ENCODE assay signal across 20 mouse cellular contexts in the genomic region with DNA sequence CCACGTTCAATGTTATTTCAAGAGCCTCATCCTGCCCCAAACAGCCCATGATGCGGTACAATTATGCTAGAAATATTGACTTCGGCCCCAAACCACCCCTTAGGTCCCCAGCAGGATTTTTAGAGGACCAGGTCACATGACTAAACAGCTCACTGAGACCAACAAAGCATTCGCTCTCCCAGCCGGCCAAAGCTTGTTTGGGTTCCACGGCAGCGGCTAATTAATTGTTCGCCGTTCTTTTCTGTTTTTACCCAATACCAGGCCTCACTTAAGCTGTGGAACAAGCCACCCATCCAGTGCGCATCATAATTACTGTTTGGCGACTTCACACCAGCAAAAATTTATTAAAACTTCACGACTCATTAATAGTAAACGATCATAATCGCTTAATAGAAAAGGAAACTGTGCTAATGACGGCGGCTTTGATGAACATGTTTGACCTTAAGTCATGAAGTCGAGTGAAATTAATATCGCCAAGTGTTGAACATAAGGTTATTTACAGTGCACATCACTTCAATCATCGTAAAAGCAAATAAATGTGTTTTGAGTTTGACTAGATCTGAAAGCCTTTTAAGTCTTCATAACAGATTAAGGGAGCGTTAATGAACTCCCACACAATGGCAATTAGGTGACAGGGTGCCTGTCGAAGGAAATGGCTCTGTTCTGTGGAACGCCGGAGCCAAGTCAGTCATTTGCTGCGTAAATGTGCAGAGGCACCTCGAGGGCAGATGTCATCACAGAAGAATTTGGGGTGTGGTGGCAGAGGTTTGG.
A peak's percentile ranks its signal among the peaks of the same experiment; 100 is the strongest.
DNase-seq lines count a peak whose midpoint lies in the region; ATAC-seq lines count a peak whose summit lies in the region.
"Had no signal": no experiment of that assay in that cellular context is flagged by ENCODE, and none has a peak within 500 bp of the region (broad histone marks: within the 10 kb centered on the region; RNA-seq: fewer than 3 reads in every experiment).

No protein-coding gene starts in this region.

- no peaks in the 10 kb centered on the region for H3K9me3 ChIP-seq in hindbrain, embryonic 13.5 days
- no peaks in the 10 kb centered on the region for H3K9me3 ChIP-seq in hindbrain, embryonic 10.5 days
- no peaks in the 10 kb centered on the region for H3K9me3 ChIP-seq in neural tube, embryonic 13.5 days
- no peaks in the 10 kb centered on the region for H3K9me3 ChIP-seq in neural tube, embryonic 15.5 days (replicated peaks)
- no peaks in the 10 kb centered on the region for H3K9me3 ChIP-seq in heart, embryonic 12.5 days (replicated peaks)
- H3K9me3 ChIP-seq: heart, embryonic 10.5 days; stomach, embryonic 15.5 days had no signal

- peak overlapping the region; percentile 24; the same call in 1 of the 2 replicates for H3K27ac ChIP-seq in hindbrain, embryonic 13.5 days
- H3K27ac ChIP-seq in hindbrain, embryonic 10.5 days: no peak overlapping the region
- H3K27ac ChIP-seq in neural tube, embryonic 13.5 days (replicated peaks): peak overlapping the region; percentile 42
- no peak overlapping the region for H3K27ac ChIP-seq in neural tube, embryonic 15.5 days (replicated peaks)
- no peak overlapping the region for H3K27ac ChIP-seq in heart, embryonic 12.5 days (ENCODE audit: poor library complexity, severe bottlenecking)
- H3K27ac ChIP-seq: heart, embryonic 10.5 days; stomach, embryonic 15.5 days had no signal

- ATAC-seq in hindbrain, embryonic 13.5 days (ENCODE audit: low FRiP score): no peak
- ATAC-seq in neural tube, embryonic 13.5 days (ENCODE audit: low read depth): no peak
- ATAC-seq in neural tube, embryonic 15.5 days (ENCODE audit: low FRiP score): no peak
- no peak for ATAC-seq in heart, embryonic 12.5 days (ENCODE audit: insufficient number of reproducible peaks, low FRiP score)
- ATAC-seq: hindbrain, embryonic 16.5 days had no signal

- no peak for DNase-seq in hindbrain, embryonic 10.5 days (ENCODE audit: low spot score)
- DNase-seq in forelimb bud, embryonic 11.5 days (ENCODE audit: low read depth, low spot score): peak; percentile 54
- DNase-seq in adrenal gland, postnatal 14 days: no peak
- no peak for DNase-seq in natural killer cell, adult 2 months (ENCODE audit: low spot score in 2 of 2)
- DNase-seq: adrenal gland, adult 8-10 months; cerebellum, adult 9-11 months; gastrocnemius, postnatal 36 days; heart, postnatal 14 days; kidney, adult 11 months; kidney, postnatal 14 days; layer of hippocampus, adult 9-11 months; thymus, adult 2 months had no signal

- 0 out of 2 replicates have a peak, but pooled peaks cover 3% of the 10 kb centered on the region for H3K27me3 ChIP-seq in hindbrain, embryonic 13.5 days
- 0 out of 2 replicates have a peak, but pooled peaks cover 5% of the 10 kb centered on the region for H3K27me3 ChIP-seq in hindbrain, embryonic 10.5 days (ENCODE audit: insufficient read depth, poor library complexity, severe bottlenecking)
- H3K27me3 ChIP-seq in neural tube, embryonic 13.5 days: no peaks in the 10 kb centered on the region
- H3K27me3 ChIP-seq in neural tube, embryonic 15.5 days (replicated peaks): no peaks in the 10 kb centered on the region
- 0 out of 2 replicates have a peak, but pooled peaks cover 4% of the 10 kb centered on the region for H3K27me3 ChIP-seq in heart, embryonic 12.5 days (replicated peaks)
- H3K27me3 ChIP-seq: CH12.LX; stomach, embryonic 15.5 days had no signal

- no peak overlapping the region for H3K9ac ChIP-seq in hindbrain, embryonic 13.5 days
- H3K9ac ChIP-seq in neural tube, embryonic 13.5 days: no peak overlapping the region
- H3K9ac ChIP-seq in neural tube, embryonic 15.5 days (replicated peaks): no peak overlapping the region
- H3K9ac ChIP-seq in heart, embryonic 12.5 days: no peak overlapping the region
- H3K9ac ChIP-seq: stomach, embryonic 15.5 days had no signal

- H3K36me3 ChIP-seq in hindbrain, embryonic 13.5 days: no peaks in the 10 kb centered on the region
- H3K36me3 ChIP-seq in hindbrain, embryonic 10.5 days: no peaks in the 10 kb centered on the region
- no peaks in the 10 kb centered on the region for H3K36me3 ChIP-seq in neural tube, embryonic 13.5 days
- no peaks in the 10 kb centered on the region for H3K36me3 ChIP-seq in neural tube, embryonic 15.5 days
- H3K36me3 ChIP-seq in heart, embryonic 12.5 days: no peaks in the 10 kb centered on the region
- H3K36me3 ChIP-seq: heart, embryonic 10.5 days; stomach, embryonic 15.5 days had no signal

- 0 out of 2 replicates have a peak, but pooled peaks cover 12% of the 10 kb centered on the region for H3K4me1 ChIP-seq in hindbrain, embryonic 13.5 days (replicated peaks)
- H3K4me1 ChIP-seq in hindbrain, embryonic 10.5 days (replicated peaks): 0 out of 2 replicates have a peak, but pooled peaks cover 3% of the 10 kb centered on the region
- H3K4me1 ChIP-seq in neural tube, embryonic 13.5 days (replicated peaks): peaks cover 27% of the 10 kb centered on the region
- peaks cover 12% of the 10 kb centered on the region; the same call in 1 of the 2 replicates for H3K4me1 ChIP-seq in neural tube, embryonic 15.5 days
- no peaks in the 10 kb centered on the region for H3K4me1 ChIP-seq in heart, embryonic 12.5 days (replicated peaks)
- H3K4me1 ChIP-seq: heart, embryonic 10.5 days; stomach, embryonic 15.5 days had no signal

- 60% methylated on average over 25 of the region's 25 CpGs for WGBS in hindbrain, embryonic 13.5 days
- WGBS in hindbrain, embryonic 10.5 days: 84% methylated on average over 25 of the region's 25 CpGs
- WGBS in neural tube, embryonic 13.5 days: 56% methylated on average over 25 of the region's 25 CpGs
- WGBS in neural tube, embryonic 15.5 days: 42% methylated on average over 25 of the region's 25 CpGs
- 80% methylated on average over 25 of the region's 25 CpGs for WGBS in heart, embryonic 12.5 days

- H3K4me2 ChIP-seq in hindbrain, embryonic 13.5 days: no peak overlapping the region
- no peak overlapping the region for H3K4me2 ChIP-seq in neural tube, embryonic 13.5 days
- no peak overlapping the region for H3K4me2 ChIP-seq in neural tube, embryonic 15.5 days
- H3K4me2 ChIP-seq in heart, embryonic 12.5 days: no peak overlapping the region
- H3K4me2 ChIP-seq: stomach, embryonic 15.5 days had no signal

- H3K4me3 ChIP-seq in hindbrain, embryonic 13.5 days: no peak overlapping the region
- H3K4me3 ChIP-seq in hindbrain, embryonic 10.5 days: no peak overlapping the region
- no peak overlapping the region for H3K4me3 ChIP-seq in neural tube, embryonic 13.5 days
- H3K4me3 ChIP-seq in neural tube, embryonic 15.5 days (replicated peaks): no peak overlapping the region
- H3K4me3 ChIP-seq in heart, embryonic 12.5 days: no peak overlapping the region
- H3K4me3 ChIP-seq: heart, embryonic 10.5 days; stomach, embryonic 15.5 days had no signal

Comparison
In these comparisons a context has a peak if more than half of its experiments do, and no peak if none do; other contexts are left out.
1. H3K27ac ChIP-seq: peak in hindbrain, embryonic 13.5 days (single experiment) and neural tube, embryonic 13.5 days (single experiment); none in hindbrain, embryonic 10.5 days (single experiment), neural tube, embryonic 15.5 days (single experiment) and heart, embryonic 12.5 days (single experiment).